ENCODE assay signal across 16 mouse cellular contexts in genomic region chr12:54499963-54500362, GRCm38 (mm10).
"Had no signal": no experiment of that assay in that cellular context is flagged by ENCODE, and none has a peak within 500 bp of the region (broad histone marks: within the 10 kb centered on the region; RNA-seq: fewer than 3 reads in every experiment).

No protein-coding gene starts in this region.

- H3K4me3 ChIP-seq: lung, embryonic 15.5 days; megakaryocyte, embryonic 14.5 days; midbrain, embryonic 13.5 days; midbrain, embryonic 15.5 days; neural tube, embryonic 12.5 days had no signal

- H3K9me3 ChIP-seq: lung, embryonic 15.5 days; megakaryocyte, embryonic 14.5 days; midbrain, embryonic 13.5 days; midbrain, embryonic 15.5 days; neural tube, embryonic 12.5 days had no signal

- H3K36me3 ChIP-seq: lung, embryonic 15.5 days; midbrain, embryonic 13.5 days; midbrain, embryonic 15.5 days; neural tube, embryonic 12.5 days had no signal

- H3K27ac ChIP-seq: lung, embryonic 15.5 days; macrophage; midbrain, embryonic 13.5 days; midbrain, embryonic 15.5 days; neural tube, embryonic 12.5 days had no signal

- ATAC-seq: lung, postnatal 0 days; midbrain, embryonic 13.5 days; midbrain, embryonic 15.5 days had no signal

- H3K9ac ChIP-seq: lung, embryonic 15.5 days; midbrain, embryonic 13.5 days; midbrain, embryonic 15.5 days; neural tube, embryonic 12.5 days had no signal

- DNase-seq: lung, adult 2 months; lung, postnatal 14 days; lung, postnatal 36 days; right cerebral cortex, postnatal 14 days; spleen, adult 18-20 months; thymus, adult 18-20 months; thymus, postnatal 14 days; thymus, postnatal 36 days had no signal

- H3K4me2 ChIP-seq: lung, embryonic 15.5 days; midbrain, embryonic 11.5 days; midbrain, embryonic 13.5 days; midbrain, embryonic 15.5 days; neural tube, embryonic 12.5 days had no signal

- H3K27me3 ChIP-seq: megakaryocyte, embryonic 14.5 days; midbrain, embryonic 15.5 days; neural tube, embryonic 12.5 days had no signal

- H3K4me1 ChIP-seq: megakaryocyte, embryonic 14.5 days; midbrain, embryonic 13.5 days; midbrain, embryonic 15.5 days; neural tube, embryonic 12.5 days had no signal
